Mouse (Mus musculus) layer of hippocampus, adult 11-12 months (tissue): ENCODE measurements around the gene Caprin1.

Experiments used
- DNase-seq: peaks from one replicate; pipeline ENCODE4 v3.0.0; 2022; ENCODE audit warnings: low spot score

Caprin1 gene

DNA sequence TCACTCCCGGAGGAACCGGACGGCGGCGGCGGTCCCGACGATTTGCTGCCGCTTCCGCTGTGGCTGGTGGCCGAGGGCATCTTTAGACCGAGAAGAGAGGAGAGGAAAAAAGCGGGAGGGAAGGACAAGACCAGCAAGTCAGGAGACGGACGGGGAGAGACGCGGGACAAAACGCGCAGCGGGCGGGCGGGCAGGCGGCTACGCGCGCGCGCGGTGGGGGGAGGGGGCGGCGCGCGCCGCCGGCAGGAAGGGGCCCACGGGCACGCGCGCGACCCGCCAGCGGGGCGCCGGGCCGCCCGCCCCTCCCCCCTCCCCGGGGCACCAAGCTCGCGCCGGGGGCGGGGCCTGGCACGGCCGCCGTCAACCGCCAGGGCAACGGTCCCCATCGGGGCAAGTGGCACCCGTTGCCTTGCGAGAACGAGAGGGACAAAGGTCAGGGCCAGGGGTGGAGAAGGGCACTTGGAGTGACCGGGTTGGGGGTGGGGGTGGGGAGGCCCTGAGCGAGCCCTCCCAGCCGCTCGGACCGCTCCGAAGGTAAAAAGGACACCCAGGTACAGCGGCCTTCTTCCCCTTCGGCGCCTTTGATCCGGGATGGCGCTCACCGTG lies 485 bp downstream of the Caprin1 start:
- peak; percentile 71 for DNase-seq

- DNase-seq, result peak; percentile 55
These were observed 1.1 kb downstream of the Caprin1 start for GRCm38 (mm10) chr2:103796211-103796860.

GRCm38 (mm10) chr2:103795843-103796210 lies 1.6 kb downstream of the Caprin1 start:
- DNase-seq, result peak; percentile 62

GRCm38 (mm10) chr2:103792009-103792408 lies 5.4 kb downstream of the Caprin1 start:
- DNase-seq, result no peak

GRCm38 (mm10) chr2:103785735-103786134 lies 11.7 kb downstream of the Caprin1 start:
- no peak for DNase-seq

GRCm38 (mm10) chr2:103784621-103785020 lies 12.8 kb downstream of the Caprin1 start:
- no peak for DNase-seq

DNA sequence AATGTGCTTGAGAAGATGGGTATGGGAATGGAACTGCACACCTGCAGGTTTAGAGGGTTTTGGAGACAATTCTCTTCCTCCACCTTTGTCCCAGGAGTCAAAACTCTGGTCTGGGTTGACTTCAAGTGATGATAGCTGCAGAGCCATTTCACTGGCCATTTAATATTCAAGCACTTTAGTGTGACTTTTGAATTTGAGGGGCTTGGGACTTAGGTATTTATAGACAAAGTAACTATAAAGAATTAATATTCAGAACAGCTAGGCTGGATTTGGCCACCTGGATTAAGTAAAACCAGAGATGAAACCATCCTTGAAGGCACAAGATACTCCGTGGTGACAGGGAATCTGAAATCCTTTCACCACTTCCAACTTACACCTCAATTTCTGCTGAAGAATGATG lies 35.0 kb downstream of the Caprin1 start:
- DNase-seq, result no peak

DNA sequence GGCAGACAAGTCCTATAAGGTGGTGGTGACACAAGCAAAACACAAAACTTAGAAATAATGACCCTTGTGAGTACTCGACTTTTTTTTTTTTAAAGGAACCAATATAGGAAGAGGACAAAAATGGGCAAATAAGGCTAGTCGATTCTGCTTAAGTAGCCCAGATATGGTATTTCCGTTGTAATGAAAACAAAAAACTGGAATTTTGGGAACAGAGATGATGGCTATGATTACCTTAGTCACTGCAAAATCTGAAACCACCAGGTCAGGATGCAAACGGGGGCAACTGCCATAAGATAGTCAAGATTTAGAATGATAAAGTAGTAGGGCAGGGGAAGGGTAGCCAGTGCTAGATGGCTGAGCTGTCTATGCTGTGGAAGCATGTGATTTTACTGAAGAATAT lies 35.5 kb downstream of the Caprin1 start:
- DNase-seq, result no peak

DNA sequence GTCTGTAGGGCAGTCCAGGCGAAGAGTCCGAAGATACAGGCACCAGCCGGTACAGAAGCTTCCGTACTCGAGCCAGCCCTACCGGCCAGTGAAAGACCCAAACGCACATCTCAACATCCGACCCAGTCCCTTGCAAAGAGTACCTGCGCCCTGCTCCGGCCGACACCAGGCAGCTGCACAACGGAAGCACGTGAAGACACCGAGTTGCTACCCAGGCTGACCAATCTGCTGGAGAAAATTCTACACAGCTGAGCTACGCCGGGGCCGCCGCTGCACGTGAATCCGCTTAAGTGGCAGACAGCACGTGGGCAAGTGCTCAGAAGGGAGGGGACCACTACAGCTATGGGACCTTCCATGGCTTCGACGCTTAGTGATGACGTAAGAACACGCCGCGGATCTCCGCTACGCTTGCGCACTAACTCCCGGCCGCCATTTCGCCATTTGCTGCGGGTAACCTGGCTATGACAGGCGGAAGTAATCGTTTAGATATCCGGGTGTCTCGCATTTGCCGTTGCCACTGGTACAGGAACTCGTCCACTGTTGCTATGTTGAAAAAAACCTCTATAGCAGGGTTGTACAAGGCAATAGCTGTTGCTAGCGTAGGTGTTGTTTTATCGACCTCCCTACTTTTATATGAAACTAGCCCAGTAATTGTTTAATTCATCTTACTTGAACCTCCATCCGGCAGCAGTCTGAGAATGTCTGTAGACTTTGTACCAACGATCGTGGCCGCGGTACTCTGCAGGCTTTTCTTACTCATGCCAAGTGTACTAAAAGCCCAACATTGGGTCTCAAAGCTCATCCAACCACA lies 36.3 kb downstream of the Caprin1 start, which contains the start of gene Nat10:
TSS of gene Nat10 (minus strand) at position 365 of the 811 bp plus-strand sequence.
- DNase-seq, result peak; percentile 99

- DNase-seq, result no peak
These were observed 37.0 kb downstream of the Caprin1 start for GRCm38 (mm10) chr2:103760421-103760820.

DNA sequence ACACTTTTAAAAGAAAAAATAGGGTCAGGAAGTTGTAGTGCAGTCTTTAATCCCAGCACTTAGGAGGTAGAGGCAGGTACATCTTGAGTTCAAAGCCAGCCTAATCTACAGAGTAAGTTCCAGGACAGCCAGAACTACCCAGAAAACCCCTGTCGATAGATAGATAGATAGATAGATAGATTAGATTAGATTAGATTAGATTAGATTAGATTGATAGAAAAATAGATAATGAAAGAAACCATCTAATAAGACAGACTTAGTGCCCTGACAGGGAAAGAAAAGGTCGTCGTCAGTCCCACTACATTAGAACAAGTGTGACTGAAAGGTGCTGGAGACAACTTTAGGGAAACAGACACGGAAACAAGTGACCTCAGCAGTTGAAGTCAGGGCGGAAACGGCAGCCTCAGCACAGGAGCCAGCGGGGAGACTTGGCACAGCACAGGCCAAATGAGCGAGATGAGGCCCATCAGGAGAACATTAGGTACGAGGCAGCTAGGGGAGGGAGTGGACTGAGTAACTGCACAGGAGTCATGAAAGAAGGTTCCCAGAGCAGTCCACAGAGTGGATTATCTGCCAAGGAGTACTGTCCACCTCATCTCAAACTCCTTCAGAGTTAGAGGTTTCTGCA lies 41.9 kb downstream of the Caprin1 start:
- no peak for DNase-seq

DNA sequence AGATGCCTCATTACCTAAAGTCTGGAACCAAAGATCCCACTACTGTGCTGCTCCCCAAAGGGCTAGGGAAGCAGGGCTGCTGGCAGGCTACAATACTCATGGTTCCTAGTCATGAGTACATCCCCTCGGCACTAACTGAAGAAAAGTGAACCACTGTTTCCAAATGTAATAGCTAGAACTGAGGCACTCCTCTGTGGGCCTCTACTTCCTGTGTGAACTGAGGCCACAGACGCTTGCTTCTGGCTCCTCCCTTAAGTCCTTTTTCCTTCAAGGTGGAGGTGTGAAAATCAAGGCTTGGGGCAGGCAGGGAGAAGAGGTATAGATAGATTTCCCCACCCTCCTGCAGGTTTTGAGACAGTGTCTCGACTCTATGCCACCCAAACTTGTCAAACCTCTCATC lies 42.8 kb downstream of the Caprin1 start:
- no peak for DNase-seq

- DNase-seq, result no peak
These were observed 45.7 kb downstream of the Caprin1 start for GRCm38 (mm10) chr2:103751771-103752170.

DNA sequence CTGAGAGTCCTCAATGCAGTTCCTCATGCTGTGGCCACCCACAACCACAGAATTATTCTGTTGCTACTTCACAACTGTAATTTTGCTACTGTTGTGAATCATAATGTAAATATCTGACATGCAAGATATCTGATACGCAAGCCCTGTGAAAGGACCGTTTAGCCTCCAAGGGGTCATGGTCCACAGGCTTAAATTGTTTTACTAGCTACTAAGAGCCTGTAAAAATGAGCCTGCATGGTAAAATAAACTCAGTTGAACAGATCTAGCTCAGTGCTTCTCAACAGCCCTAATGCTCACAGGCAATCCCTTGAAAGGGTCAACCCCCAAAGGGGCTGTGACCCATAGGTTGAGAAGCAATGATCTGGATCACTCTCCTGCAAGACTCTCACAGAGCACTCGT lies 48.4 kb downstream of the Caprin1 start:
- DNase-seq, result no peak

DNA sequence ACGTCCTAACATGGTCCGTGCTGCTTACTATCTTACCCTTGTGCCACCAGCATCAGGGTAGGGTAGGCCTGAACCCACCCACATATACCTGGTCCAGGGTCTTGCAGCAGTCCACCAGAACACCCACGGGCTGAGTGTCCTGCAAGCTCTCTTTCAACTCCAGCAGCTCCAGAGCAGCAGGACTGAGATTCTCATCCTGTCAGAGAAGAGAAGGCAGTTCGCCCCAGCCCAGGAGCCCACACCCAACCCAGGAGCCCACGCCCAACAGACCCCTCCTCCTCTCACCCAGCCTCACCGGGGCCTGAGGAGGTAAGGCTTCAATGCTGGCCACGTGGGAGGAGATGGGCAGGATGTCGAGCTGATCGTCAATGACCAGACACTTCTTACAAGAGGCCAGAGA lies 49.6 kb downstream of the Caprin1 start:
- DNase-seq, result no peak

- DNase-seq, result no peak
These were observed 50.7 kb downstream of the Caprin1 start for GRCm38 (mm10) chr2:103746761-103747160.

DNA sequence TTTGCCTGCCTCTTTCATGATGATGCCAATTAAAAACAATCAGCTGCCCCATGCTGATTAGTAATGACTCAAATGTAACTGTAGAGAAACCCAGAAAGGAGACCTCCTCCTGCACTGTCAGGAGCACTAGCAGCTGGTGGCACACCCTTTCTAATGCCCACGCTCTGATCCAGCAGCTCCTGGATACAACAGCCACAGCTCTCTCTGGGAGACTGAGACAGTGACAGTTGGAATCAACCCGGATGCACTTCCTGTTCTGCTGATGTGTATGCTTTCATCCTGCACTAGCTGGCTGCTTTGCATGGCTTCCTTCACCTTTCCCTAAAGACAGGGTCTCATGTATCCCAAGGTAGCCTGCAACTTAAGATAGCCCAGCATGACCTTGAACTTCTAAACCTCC lies 51.4 kb downstream of the Caprin1 start:
- DNase-seq, result peak; percentile 28

DNA sequence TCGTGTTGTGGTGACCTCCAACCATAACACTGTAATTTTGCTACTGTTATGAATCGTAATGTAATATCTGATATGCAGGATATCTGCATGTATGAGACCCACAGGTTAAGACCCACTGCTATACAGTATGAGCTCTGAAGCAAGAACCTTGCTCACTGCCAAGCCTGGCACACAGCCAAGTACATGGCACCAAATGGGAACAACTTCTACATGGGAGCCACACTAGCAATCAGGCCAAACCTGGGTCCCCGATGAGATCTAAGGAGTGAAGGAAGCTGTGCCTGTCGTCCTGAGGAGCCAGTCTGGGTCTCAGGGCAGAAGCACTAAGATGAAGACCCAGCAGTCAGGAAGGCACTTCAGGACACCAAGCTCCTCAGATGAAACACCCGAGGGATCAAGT lies 52.0 kb downstream of the Caprin1 start:
- no peak for DNase-seq

- DNase-seq, result peak; percentile 72
These were observed 53.5 kb downstream of the Caprin1 start for GRCm38 (mm10) chr2:103743988-103744387.

DNA sequence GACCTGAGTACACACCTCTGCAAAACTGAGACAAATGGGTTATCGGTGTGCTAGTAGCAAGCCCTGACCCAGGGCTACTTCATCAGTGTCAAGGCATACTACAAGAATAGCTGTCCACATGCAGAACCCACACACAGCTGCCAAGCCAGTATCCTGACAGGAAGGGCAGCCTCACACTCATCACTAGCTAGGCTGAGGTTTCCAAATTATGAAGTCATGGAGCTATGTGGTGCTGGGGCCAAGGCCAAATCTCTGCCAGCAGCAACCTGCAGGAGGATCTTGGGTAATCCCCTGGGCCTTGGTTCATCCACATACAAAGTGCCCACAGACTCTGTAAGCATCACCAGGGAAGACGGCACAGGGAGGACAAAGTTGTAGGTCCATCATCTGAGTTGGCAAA lies 53.9 kb downstream of the Caprin1 start:
- DNase-seq, result no peak

GRCm38 (mm10) chr2:103742821-103743220 lies 54.6 kb downstream of the Caprin1 start:
- no peak for DNase-seq

DNA sequence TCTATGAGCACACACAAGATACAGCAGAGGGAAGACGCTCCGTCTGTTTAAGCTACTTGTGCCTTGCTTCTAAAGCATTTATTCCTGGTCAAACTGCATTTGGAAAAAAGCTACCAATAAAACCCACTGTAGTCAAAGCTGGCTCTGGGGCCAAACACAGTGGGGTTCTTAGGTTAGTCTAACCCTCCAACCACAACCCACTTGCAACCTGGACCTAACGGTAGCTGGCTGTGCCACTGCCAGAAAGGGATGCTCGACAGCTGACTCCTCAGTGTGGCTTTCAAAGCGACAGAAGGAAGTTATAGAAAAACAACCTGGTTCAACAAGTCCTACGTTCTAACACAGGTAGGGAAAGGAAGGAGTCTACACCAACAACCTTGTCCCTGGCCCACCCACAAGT lies 66.0 kb downstream of the Caprin1 start:
- DNase-seq, result no peak

- peak; percentile 63 for DNase-seq
These were observed 66.5 kb downstream of the Caprin1 start for GRCm38 (mm10) chr2:103730999-103731398.
